Mouse (Mus musculus): ENCODE results near the gene Med24. TPM values are rescaled to one million over a fixed set of nuclear protein-coding genes. Genes with fewer than 3 reads are reported as not detected.
"Not testable (repeated sequence)": the region's sequence is repeated elsewhere in the genome, so short reads cannot be mapped to it uniquely, and the experiment has no call there.

Gene Med24
- polyA plus RNA-seq, 1 experiment, result 40.2 TPM

GRCm38 (mm10) chr11:98668984-98669383 lies 60.3 kb downstream of the Med24 start:
- Histone ChIP-seq H3K9me3 (no peaks in the 10 kb centered on the region), H3K4me3 (replicated peaks) (no peak overlapping the region), H3K4me1 (peaks cover 67% of the 10 kb centered on the region), H3K27me3 (replicated peaks) (peaks cover 48% of the 10 kb centered on the region), H3K36me3 (replicated peaks; ENCODE audit: low read length) (no peaks in the 10 kb centered on the region)
- TF ChIP-seq FLI1 (IDR thresholded peaks at IDR 0.05; ENCODE audit: low read length), result no peak

GRCm38 (mm10) chr11:98664091-98664490 lies 65.1 kb downstream of the Med24 start, which contains the start of gene Gsdma:
TSS of gene Gsdma (plus strand) at chr11:98664351.
- TF ChIP-seq GATA1 (IDR thresholded peaks at IDR 0.05; ENCODE audit: borderline replicate concordance, low read length) (no peak), FLI1 (IDR thresholded peaks at IDR 0.05; ENCODE audit: low read length) (no peak)

DNA sequence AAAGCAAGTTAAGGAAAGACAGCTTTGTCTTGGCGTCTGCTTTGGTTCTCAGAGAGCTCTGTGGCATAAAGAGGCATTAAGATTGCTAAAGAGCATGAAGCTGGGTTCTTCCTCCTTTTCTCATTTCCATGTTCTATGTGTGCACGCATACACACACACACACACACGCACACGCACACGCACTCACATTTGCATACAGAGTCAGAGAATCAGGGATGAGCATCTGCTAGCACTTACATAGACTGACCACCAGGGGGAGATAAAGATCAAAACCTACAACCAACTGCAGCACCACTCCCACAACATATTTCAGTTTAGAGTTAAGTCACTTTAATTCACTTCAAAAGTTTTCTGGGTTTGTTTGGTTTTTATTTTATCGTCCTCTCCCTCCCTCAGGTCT lies 68.7 kb downstream of the Med24 start:
- TF ChIP-seq FLI1 (IDR thresholded peaks at IDR 0.05; ENCODE audit: low read length), result no peak
- no peaks in the 10 kb centered on the region for H3K36me3 ChIP-seq (replicated peaks; ENCODE audit: low read length)
- H3K4me3 ChIP-seq (replicated peaks), result peak overlapping the region; percentile 79
- H3K4me1 ChIP-seq, result peaks cover 39% of the 10 kb centered on the region
- peaks cover 26% of the 10 kb centered on the region for H3K27me3 ChIP-seq (replicated peaks)
- H3K9me3 ChIP-seq, result no peaks in the 10 kb centered on the region

More at GRCm38 (mm10) chr11:98664091-98664490, 65.1 kb downstream of the Med24 start, which contains the start of gene Gsdma:
- Histone ChIP-seq H3K36me3 (replicated peaks; ENCODE audit: low read length) (no peaks in the 10 kb centered on the region), H3K9me3 (no peaks in the 10 kb centered on the region), H3K4me1 (peaks cover 57% of the 10 kb centered on the region), H3K4me3 (replicated peaks) (peak within 1 kb of the TSS; percentile 2), H3K27me3 (replicated peaks) (peaks cover 45% of the 10 kb centered on the region)

DNA sequence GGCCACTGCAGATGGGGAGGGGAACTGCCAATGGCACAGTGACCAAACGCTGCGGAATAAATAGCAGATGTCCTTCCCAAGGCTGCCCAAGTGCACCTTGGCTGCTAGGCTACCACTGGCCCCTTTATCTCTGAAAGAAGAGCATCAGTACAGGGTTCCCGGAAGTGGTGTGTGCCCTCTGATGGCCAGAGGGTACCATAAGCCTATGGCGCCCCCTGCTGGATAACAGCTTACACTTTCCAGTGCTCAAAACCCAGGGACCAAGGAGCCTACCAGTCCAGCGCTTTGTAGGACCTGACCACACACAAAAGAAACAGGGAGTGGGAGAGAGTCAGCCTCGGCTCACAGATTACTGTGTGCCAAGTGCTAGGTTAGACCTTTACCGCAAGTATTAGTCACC lies 74.2 kb downstream of the Med24 start:
- peaks cover 17% of the 10 kb centered on the region for H3K4me1 ChIP-seq
- H3K4me3 ChIP-seq (replicated peaks); H3K9me3 ChIP-seq; H3K36me3 ChIP-seq (replicated peaks; ENCODE audit: low read length): not testable (repeated sequence)
- peaks cover 28% of the 10 kb centered on the region for H3K27me3 ChIP-seq (replicated peaks)

Other genes starting within 250 kb of the Med24 start
- 0.47 TPM in 1 of 2 replicates, not detected in the other for gene Ikzf3, start 183.4 kb downstream of the Med24 start, polyA plus RNA-seq (2012; ENCODE audit: insufficient read depth, low replicate concordance)
- 0.08 TPM in 1 of 2 replicates, not detected in the other for gene Zpbp2, start 178.3 kb downstream of the Med24 start, polyA plus RNA-seq (2012; ENCODE audit: insufficient read depth, low replicate concordance)
- 106 and 188 TPM in 2 replicates for gene Ormdl3, start 142.1 kb downstream of the Med24 start, polyA plus RNA-seq (2012; ENCODE audit: insufficient read depth, low replicate concordance)
- not detected in 2 replicates for gene Lrrc3c, start 131.1 kb downstream of the Med24 start, polyA plus RNA-seq (2012; ENCODE audit: insufficient read depth, low replicate concordance)
- gene Gm12355, start 103.8 kb downstream of the Med24 start, polyA plus RNA-seq (2012; ENCODE audit: insufficient read depth, low replicate concordance), result not detected in 2 replicates
- gene Gsdma3, start 103.1 kb downstream of the Med24 start, polyA plus RNA-seq (2012; ENCODE audit: insufficient read depth, low replicate concordance), result not detected in 2 replicates
- not detected in 2 replicates for gene Gsdma2, start 82.7 kb downstream of the Med24 start, polyA plus RNA-seq (2012; ENCODE audit: insufficient read depth, low replicate concordance)
- gene Gsdma, start 65.1 kb downstream of the Med24 start, polyA plus RNA-seq (2012; ENCODE audit: insufficient read depth, low replicate concordance), result 2.2 and 3.4 TPM in 2 replicates
- 128 and 167 TPM in 2 replicates for gene Psmd3, start 46.9 kb downstream of the Med24 start, polyA plus RNA-seq (2012; ENCODE audit: insufficient read depth, low replicate concordance)
- gene Csf3, start 28.2 kb downstream of the Med24 start, polyA plus RNA-seq (2012; ENCODE audit: insufficient read depth, low replicate concordance), result not detected in 2 replicates
- gene Thra, start 11.2 kb upstream of the Med24 start, polyA plus RNA-seq (2012; ENCODE audit: insufficient read depth, low replicate concordance), result 37.6 and 38.9 TPM in 2 replicates
- gene Nr1d1, start 45.9 kb upstream of the Med24 start, polyA plus RNA-seq (2012; ENCODE audit: insufficient read depth, low replicate concordance), result 5.6 and 22.1 TPM in 2 replicates
- 30.0 and 46.8 TPM in 2 replicates for gene Msl1, start 66.1 kb upstream of the Med24 start, polyA plus RNA-seq (2012; ENCODE audit: insufficient read depth, low replicate concordance)
- 10.6 and 13.2 TPM in 2 replicates for gene Casc3, start 75.5 kb upstream of the Med24 start, polyA plus RNA-seq (2012; ENCODE audit: insufficient read depth, low replicate concordance)
- 0.29 TPM in 1 of 2 replicates, not detected in the other for gene Rapgefl1, start 107.3 kb upstream of the Med24 start, polyA plus RNA-seq (2012; ENCODE audit: insufficient read depth, low replicate concordance)
- 7.3 and 10.6 TPM in 2 replicates for gene Wipf2, start 134.2 kb upstream of the Med24 start, polyA plus RNA-seq (2012; ENCODE audit: insufficient read depth, low replicate concordance)
- 0.44 TPM in 1 of 2 replicates, not detected in the other for gene Cdc6, start 178.4 kb upstream of the Med24 start, polyA plus RNA-seq (2012; ENCODE audit: insufficient read depth, low replicate concordance)
- 11.8 and 25.3 TPM in 2 replicates for gene Rara, start 198.4 kb upstream of the Med24 start, polyA plus RNA-seq (2012; ENCODE audit: insufficient read depth, low replicate concordance)

Measured in megakaryocyte, embryonic 14.5 days (primary cell).